Mouse (Mus musculus): ENCODE data around the gene Arhgap10. TPM values are rescaled to one million over a fixed set of nuclear protein-coding genes. Genes with fewer than 3 reads are reported as not detected.

Gene Arhgap10
- polyA plus RNA-seq, 1 experiment from 2014 or later = 3.8 TPM

DNA sequence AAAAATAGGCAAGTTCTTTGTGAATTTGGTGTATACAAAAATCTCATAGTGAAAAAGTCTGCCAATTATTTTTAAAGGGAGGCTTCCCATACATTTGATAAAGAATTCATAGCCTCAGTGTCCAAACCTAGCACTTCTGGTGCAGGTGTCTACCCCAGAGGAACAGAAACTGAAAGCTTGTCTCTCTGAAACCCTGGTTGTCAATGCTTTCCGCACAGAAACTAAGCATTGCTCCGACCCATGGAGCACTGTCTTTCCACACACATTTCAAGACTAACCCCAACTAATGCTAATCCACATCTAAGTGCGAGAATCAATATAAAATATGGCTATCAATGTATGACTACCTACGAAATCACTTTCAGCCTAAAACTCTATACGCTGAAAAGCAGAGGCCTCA, 116.6 kb downstream of the Arhgap10 start:
- Histone ChIP-seq H3K9ac (replicated peaks; ENCODE audit: low read depth, low read length) (no peak overlapping the region), H3K27me3 (ENCODE audit: control insufficient read depth, insufficient read depth, low read length) (no peaks in the 10 kb centered on the region), H3K27ac (ENCODE audit: low read depth, low read length) (no peak overlapping the region), H3K36me3 (ENCODE audit: control insufficient read depth, insufficient read depth, low read length) (no peaks in the 10 kb centered on the region), H3K4me2 (ENCODE audit: low read depth, low read length) (no peak overlapping the region), H3K4me3 (ENCODE audit: low read depth, low read length) (no peak overlapping the region), H3K9me3 (ENCODE audit: control insufficient read depth, low read length) (peaks cover 4% of the 10 kb centered on the region), H3K4me1 (ENCODE audit: control insufficient read depth, insufficient read depth, low read length) (no peaks in the 10 kb centered on the region)
- no peak for ATAC-seq (ENCODE audit: low read depth)
- 95% methylated on average over 5 of the region's 5 CpGs for WGBS

- H3K9me3 ChIP-seq (ENCODE audit: control insufficient read depth, low read length) = no peaks in the 10 kb centered on the region
- no peak overlapping the region for H3K4me2 ChIP-seq (ENCODE audit: low read depth, low read length)
- no peaks in the 10 kb centered on the region for H3K4me1 ChIP-seq (ENCODE audit: control insufficient read depth, insufficient read depth, low read length)
- H3K4me3 ChIP-seq (ENCODE audit: low read depth, low read length) = no peak overlapping the region
- no peak overlapping the region for H3K9ac ChIP-seq (replicated peaks; ENCODE audit: low read depth, low read length)
- 96% methylated on average over 6 of the region's 6 CpGs for WGBS
- no peak overlapping the region for H3K27ac ChIP-seq (ENCODE audit: low read depth, low read length)
- no peaks in the 10 kb centered on the region for H3K36me3 ChIP-seq (ENCODE audit: control insufficient read depth, insufficient read depth, low read length)
- ATAC-seq (ENCODE audit: low read depth) = no peak
- no peaks in the 10 kb centered on the region for H3K27me3 ChIP-seq (ENCODE audit: control insufficient read depth, insufficient read depth, low read length)
Observed at GRCm38 (mm10) chr8:77384080-77384479, 133.7 kb downstream of the Arhgap10 start.

GRCm38 (mm10) chr8:77383671-77384070, 134.1 kb downstream of the Arhgap10 start:
- no peak for ATAC-seq (ENCODE audit: low read depth)
- Histone ChIP-seq H3K27me3 (ENCODE audit: control insufficient read depth, insufficient read depth, low read length) (no peaks in the 10 kb centered on the region), H3K4me1 (ENCODE audit: control insufficient read depth, insufficient read depth, low read length) (no peaks in the 10 kb centered on the region), H3K4me3 (ENCODE audit: low read depth, low read length) (no peak overlapping the region), H3K9me3 (ENCODE audit: control insufficient read depth, low read length) (no peaks in the 10 kb centered on the region), H3K4me2 (ENCODE audit: low read depth, low read length) (no peak overlapping the region), H3K9ac (replicated peaks; ENCODE audit: low read depth, low read length) (no peak overlapping the region), H3K36me3 (ENCODE audit: control insufficient read depth, insufficient read depth, low read length) (no peaks in the 10 kb centered on the region), H3K27ac (ENCODE audit: low read depth, low read length) (no peak overlapping the region)
- WGBS = 92% methylated on average over 8 of the region's 8 CpGs

DNA sequence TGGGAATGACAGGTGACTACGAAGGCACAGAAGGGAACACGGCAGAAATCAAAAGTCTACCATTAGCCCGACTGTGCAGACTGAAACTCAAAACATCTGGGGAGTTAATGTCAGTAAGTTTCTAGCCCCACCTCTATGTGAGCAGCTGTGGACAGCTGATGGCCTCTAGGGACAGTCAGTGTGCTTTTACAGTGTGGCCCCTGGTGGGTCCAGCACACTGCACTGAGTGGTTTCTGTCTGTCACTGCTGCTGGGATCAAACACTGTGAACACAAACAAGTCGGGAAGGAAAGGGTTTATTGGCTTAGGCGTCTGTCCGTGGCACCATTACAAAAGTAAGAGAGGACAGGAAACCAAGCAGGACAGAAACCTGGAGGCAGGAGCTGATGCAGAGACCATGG, 136.9 kb downstream of the Arhgap10 start:
- WGBS = 74% methylated on average over 6 of the region's 6 CpGs
- H3K4me1 ChIP-seq (ENCODE audit: control insufficient read depth, insufficient read depth, low read length) = no peaks in the 10 kb centered on the region
- ATAC-seq (ENCODE audit: low read depth) = no peak
- no peak overlapping the region for H3K4me3 ChIP-seq (ENCODE audit: low read depth, low read length)
- no peak overlapping the region for H3K4me2 ChIP-seq (ENCODE audit: low read depth, low read length)
- no peak overlapping the region for H3K9ac ChIP-seq (replicated peaks; ENCODE audit: low read depth, low read length)
- H3K36me3 ChIP-seq (ENCODE audit: control insufficient read depth, insufficient read depth, low read length) = no peaks in the 10 kb centered on the region
- H3K27me3 ChIP-seq (ENCODE audit: control insufficient read depth, insufficient read depth, low read length) = no peaks in the 10 kb centered on the region
- no peak overlapping the region for H3K27ac ChIP-seq (ENCODE audit: low read depth, low read length)
- H3K9me3 ChIP-seq (ENCODE audit: control insufficient read depth, low read length) = no peaks in the 10 kb centered on the region

DNA sequence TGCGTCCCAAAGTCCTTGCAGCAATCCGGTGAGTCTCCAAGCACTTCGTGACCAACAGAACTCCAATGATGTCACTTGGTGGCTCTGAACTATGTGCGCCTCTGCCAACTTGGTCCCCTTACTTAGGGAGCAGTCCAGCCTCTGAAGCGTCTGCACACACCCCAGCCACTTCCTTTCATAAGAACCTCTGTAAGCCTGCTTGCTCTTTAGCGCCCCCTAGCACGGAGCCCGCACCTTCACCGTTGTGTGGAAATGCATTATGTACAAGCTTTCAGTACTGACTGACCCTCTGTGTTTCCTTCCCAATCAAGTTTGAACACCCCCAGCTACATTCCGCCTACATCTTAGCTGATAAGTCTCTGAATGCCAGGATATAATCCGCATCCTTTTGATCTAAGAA, 138.5 kb downstream of the Arhgap10 start:
- ATAC-seq (ENCODE audit: low read depth) = no peak
- H3K9me3 ChIP-seq (ENCODE audit: control insufficient read depth, low read length) = no peaks in the 10 kb centered on the region
- no peak overlapping the region for H3K9ac ChIP-seq (replicated peaks; ENCODE audit: low read depth, low read length)
- no peaks in the 10 kb centered on the region for H3K27me3 ChIP-seq (ENCODE audit: control insufficient read depth, insufficient read depth, low read length)
- no peak overlapping the region for H3K27ac ChIP-seq (ENCODE audit: low read depth, low read length)
- no peak overlapping the region for H3K4me3 ChIP-seq (ENCODE audit: low read depth, low read length)
- H3K4me2 ChIP-seq (ENCODE audit: low read depth, low read length) = no peak overlapping the region
- H3K4me1 ChIP-seq (ENCODE audit: control insufficient read depth, insufficient read depth, low read length) = no peaks in the 10 kb centered on the region
- H3K36me3 ChIP-seq (ENCODE audit: control insufficient read depth, insufficient read depth, low read length) = no peaks in the 10 kb centered on the region
- WGBS = 62% methylated on average over 11 of the region's 11 CpGs

GRCm38 (mm10) chr8:77376451-77376853, 141.3 kb downstream of the Arhgap10 start:
- H3K4me2 ChIP-seq (ENCODE audit: low read depth, low read length) = no peak overlapping the region
- peak; percentile 38; the same call in 1 of the 2 replicates for ATAC-seq (ENCODE audit: low read depth)
- WGBS = 43% methylated on average over 5 of the region's 5 CpGs

GRCm38 (mm10) chr8:77375999-77376398, 141.8 kb downstream of the Arhgap10 start:
- Histone ChIP-seq H3K36me3 (ENCODE audit: control insufficient read depth, insufficient read depth, low read length) (no peaks in the 10 kb centered on the region), H3K9me3 (ENCODE audit: control insufficient read depth, low read length) (no peaks in the 10 kb centered on the region), H3K27me3 (ENCODE audit: control insufficient read depth, insufficient read depth, low read length) (no peaks in the 10 kb centered on the region), H3K4me1 (ENCODE audit: control insufficient read depth, insufficient read depth, low read length) (no peaks in the 10 kb centered on the region), H3K9ac (replicated peaks; ENCODE audit: low read depth, low read length) (no peak overlapping the region), H3K27ac (ENCODE audit: low read depth, low read length) (no peak overlapping the region), H3K4me2 (ENCODE audit: low read depth, low read length) (no peak overlapping the region), H3K4me3 (ENCODE audit: low read depth, low read length) (no peak overlapping the region)
- 97% methylated on average over 2 of the region's 2 CpGs for WGBS
- ATAC-seq (ENCODE audit: low read depth) = no peak

More at GRCm38 (mm10) chr8:77376451-77376853, 141.3 kb downstream of the Arhgap10 start:
- no peaks in the 10 kb centered on the region for H3K36me3 ChIP-seq (ENCODE audit: control insufficient read depth, insufficient read depth, low read length)
- no peak overlapping the region for H3K27ac ChIP-seq (ENCODE audit: low read depth, low read length)
- no peaks in the 10 kb centered on the region for H3K27me3 ChIP-seq (ENCODE audit: control insufficient read depth, insufficient read depth, low read length)
- no peak overlapping the region for H3K4me3 ChIP-seq (ENCODE audit: low read depth, low read length)
- H3K9ac ChIP-seq (replicated peaks; ENCODE audit: low read depth, low read length) = no peak overlapping the region
- no peaks in the 10 kb centered on the region for H3K9me3 ChIP-seq (ENCODE audit: control insufficient read depth, low read length)
- no peaks in the 10 kb centered on the region for H3K4me1 ChIP-seq (ENCODE audit: control insufficient read depth, insufficient read depth, low read length)

DNA sequence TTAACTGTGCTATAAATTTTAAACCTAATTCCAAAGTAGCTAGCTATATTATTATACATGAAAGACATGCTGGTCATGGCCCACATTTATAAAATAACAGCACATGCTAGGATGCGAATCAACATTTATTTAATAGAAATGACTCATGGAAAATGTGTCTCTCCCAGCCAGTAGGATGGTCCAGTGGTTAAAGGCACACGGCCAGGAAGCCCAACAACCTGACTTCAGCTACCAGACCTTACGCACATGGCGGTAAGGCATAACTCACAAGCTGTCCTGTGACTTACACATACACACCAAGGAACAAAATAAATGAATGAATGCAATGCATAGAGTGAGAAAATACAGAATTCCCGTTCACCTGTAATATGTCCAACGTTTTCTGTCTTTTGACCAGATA, 146.7 kb downstream of the Arhgap10 start:
- no peaks in the 10 kb centered on the region for H3K27me3 ChIP-seq (ENCODE audit: control insufficient read depth, insufficient read depth, low read length)
- H3K4me2 ChIP-seq (ENCODE audit: low read depth, low read length) = no peak overlapping the region
- no peak overlapping the region for H3K9ac ChIP-seq (replicated peaks; ENCODE audit: low read depth, low read length)
- no peaks in the 10 kb centered on the region for H3K9me3 ChIP-seq (ENCODE audit: control insufficient read depth, low read length)
- H3K36me3 ChIP-seq (ENCODE audit: control insufficient read depth, insufficient read depth, low read length) = no peaks in the 10 kb centered on the region
- WGBS = 94% methylated on average over 6 of the region's 6 CpGs
- 0 out of 2 replicates have a peak, but pooled peaks cover 5% of the 10 kb centered on the region for H3K4me1 ChIP-seq (ENCODE audit: control insufficient read depth, insufficient read depth, low read length)
- H3K4me3 ChIP-seq (ENCODE audit: low read depth, low read length) = no peak overlapping the region
- ATAC-seq (ENCODE audit: low read depth) = no peak
- H3K27ac ChIP-seq (ENCODE audit: low read depth, low read length) = no peak overlapping the region

DNA sequence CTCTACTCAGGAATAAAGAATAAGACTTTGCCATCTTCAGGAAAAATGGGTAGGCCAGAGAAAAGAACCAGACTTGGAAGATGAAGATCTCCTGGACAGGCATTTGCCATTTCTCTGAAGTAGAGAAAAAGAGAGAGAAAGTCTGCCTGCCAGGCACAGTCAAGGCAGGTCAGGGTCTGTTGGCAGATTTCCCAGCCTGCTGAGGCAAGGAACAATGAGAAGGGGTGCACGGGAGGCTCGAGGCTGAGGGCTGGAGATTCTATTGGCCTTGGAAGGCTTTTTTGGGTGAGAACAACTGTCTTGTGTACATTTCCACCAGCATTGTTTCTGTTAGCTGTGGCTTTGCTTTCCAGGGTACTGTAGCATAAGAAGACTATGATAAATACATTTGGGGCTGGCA, 147.4 kb downstream of the Arhgap10 start:
- H3K4me3 ChIP-seq (ENCODE audit: low read depth, low read length) = no peak overlapping the region
- no peak overlapping the region for H3K27ac ChIP-seq (ENCODE audit: low read depth, low read length)
- no peaks in the 10 kb centered on the region for H3K36me3 ChIP-seq (ENCODE audit: control insufficient read depth, insufficient read depth, low read length)
- H3K4me1 ChIP-seq (ENCODE audit: control insufficient read depth, insufficient read depth, low read length) = 0 out of 2 replicates have a peak, but pooled peaks cover 5% of the 10 kb centered on the region
- H3K27me3 ChIP-seq (ENCODE audit: control insufficient read depth, insufficient read depth, low read length) = no peaks in the 10 kb centered on the region
- WGBS = 15% methylated on average over 2 of the region's 2 CpGs
- H3K9ac ChIP-seq (replicated peaks; ENCODE audit: low read depth, low read length) = no peak overlapping the region
- no peak overlapping the region for H3K4me2 ChIP-seq (ENCODE audit: low read depth, low read length)
- H3K9me3 ChIP-seq (ENCODE audit: control insufficient read depth, low read length) = no peaks in the 10 kb centered on the region
- ATAC-seq (ENCODE audit: low read depth) = peak; percentile 48; the same call in 1 of the 2 replicates
